Mouse (Mus musculus) retina, postnatal 1 day (tissue): ENCODE data around the gene Cgn.

Source experiments
- DNase-seq: peaks from one replicate; pipeline ENCODE4 v3.0.0-alpha.2; 2012

Gene Cgn

DNA sequence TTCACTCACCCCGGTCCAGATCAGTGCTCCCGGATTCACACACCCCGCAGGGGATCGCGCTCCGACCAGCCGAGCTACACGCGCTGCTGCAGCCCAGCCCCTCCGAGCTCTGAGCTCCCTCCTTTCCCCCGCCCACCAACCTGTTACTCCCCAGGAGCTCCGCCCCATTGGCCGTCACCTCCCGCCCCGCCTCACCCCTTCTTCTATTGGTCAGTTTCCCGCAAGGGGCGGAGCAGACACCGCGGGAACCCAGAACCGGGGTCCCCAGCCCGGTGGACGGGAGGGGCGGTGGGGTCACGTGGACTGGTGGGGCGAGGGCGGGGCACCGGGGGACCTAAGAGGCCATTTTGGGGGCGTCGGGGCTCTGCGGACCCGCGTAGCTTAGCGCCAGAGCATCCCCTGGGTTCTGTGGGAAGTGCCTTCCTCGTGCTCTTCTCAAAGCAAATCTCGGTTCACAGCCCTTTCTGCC is at the start of gene Cgn:
Gene Cgn (minus strand): TSS at position 126 of the 469 bp plus-strand sequence.
- DNase-seq: peak; percentile 99

DNA sequence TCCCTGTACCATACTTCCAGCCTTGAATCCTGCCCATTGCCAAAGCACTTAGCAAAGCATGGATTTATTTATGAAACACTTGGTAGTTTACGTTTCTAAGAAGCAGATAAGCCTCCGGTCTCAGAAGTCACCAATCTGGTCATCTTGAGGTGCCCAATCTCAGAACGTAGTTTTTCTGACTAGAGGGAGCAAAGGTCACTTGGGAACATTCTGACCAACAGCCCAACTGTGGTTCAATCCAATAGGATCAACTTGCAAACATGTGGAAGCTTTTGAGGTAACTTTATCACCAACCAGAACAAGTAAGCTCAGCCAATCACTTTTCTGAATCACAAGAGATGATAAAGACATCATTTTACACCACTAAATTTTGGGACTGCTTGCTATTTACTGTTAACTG is 49.1 kb upstream of the Cgn start:
- DNase-seq: no peak

- no peak for DNase-seq
Measured at GRCm38 (mm10) chr3:94833358-94833757, 47.1 kb upstream of the Cgn start.

DNA sequence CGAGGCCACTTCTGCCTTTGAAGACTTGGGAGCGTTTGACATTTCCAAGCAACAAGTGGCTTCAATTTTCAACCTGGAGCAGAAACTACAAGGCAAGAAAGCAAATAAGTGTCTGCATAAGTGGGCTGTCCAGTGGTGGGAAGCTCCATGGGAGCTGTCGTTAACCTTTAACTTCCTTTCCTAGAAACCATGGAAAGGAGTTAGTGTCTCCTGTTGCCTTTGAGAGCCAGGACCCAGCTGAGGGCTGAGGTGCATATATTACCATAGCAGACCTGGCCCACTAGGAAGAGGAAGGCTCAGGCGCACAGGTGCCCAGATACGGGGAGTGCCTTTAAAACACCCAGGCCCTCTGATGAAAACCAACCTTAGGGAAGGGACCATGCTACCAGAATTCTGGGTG is 46.4 kb upstream of the Cgn start:
- no peak for DNase-seq

- DNase-seq: peak; percentile 30
Measured at GRCm38 (mm10) chr3:94832100-94832499, 45.8 kb upstream of the Cgn start.

GRCm38 (mm10) chr3:94824110-94824509 is 37.8 kb upstream of the Cgn start:
- no peak for DNase-seq

GRCm38 (mm10) chr3:94822082-94822481 is 35.8 kb upstream of the Cgn start:
- no peak for DNase-seq

- DNase-seq: peak; percentile 90
Measured at GRCm38 (mm10) chr3:94821008-94821638, 34.8 kb upstream of the Cgn start.

DNA sequence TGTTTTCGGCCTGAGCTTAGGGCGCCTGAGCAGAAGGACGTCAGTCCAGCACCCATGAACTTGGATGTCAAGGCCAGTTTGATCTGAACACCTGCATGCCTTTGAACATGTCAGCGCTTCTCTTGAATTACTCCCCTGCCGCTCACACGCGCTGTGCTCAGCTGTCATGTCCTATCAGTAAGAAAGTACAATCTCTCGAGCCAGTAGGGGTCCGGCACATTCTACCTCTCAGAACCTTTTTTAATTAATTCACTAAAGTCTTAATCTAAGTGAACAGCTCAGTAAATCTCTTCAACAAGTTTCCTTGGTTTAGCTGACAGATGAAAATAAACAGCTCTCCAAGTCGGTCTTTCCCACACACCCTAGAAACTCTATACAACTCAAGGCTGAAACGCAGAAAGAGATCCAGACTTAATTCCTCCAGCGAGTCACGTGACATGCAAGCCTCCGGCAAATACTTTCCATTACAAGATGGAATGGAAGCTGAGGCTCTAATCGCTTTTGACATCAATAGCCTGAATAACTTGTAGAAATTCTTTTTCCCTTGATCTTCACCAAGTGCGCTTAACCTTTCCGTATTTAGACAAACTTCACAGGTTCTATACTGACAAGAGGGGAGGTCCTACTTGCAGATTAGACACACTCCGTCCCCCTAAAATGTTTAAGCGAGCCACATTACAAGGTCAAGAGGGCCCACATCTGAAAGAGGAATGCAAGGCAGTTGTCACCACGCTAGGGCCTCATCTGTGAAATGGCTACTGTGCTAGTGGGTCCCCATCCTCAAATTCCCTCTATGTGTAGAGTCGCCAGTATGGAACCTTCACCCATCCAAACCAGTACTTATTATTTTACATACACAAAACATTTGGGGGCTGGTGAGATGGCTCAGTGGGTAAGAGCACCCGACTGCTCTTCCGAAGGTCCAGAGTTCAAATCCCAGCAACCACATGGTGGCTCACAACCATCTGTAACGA is 33.4 kb upstream of the Cgn start:
- peak; percentile 77 for DNase-seq

DNA sequence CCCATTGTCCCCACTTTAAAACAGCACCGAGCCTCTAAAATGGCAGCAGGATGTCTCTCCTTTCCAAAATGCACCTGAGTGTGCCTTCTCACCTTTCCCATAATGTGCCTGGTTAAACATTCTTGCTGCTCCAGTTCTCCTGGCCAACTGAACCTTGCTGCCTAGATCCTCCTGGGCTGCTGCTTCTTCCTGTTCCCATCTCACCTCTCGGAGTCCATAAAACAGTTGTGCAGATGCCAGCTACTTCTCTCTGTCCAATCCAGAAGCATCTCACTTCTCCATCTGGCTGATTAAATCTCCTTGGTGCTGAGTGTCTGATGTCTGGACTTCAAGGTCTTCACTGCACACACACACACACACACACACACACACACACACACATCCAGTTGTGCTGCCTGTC is 31.4 kb upstream of the Cgn start:
- no peak for DNase-seq

- no peak for DNase-seq
Measured at GRCm38 (mm10) chr3:94815603-94816002, 29.3 kb upstream of the Cgn start.

- DNase-seq: no peak
Measured at GRCm38 (mm10) chr3:94814663-94815062, 28.4 kb upstream of the Cgn start.

- no peak for DNase-seq
Measured at GRCm38 (mm10) chr3:94814063-94814462, 27.8 kb upstream of the Cgn start.

DNA sequence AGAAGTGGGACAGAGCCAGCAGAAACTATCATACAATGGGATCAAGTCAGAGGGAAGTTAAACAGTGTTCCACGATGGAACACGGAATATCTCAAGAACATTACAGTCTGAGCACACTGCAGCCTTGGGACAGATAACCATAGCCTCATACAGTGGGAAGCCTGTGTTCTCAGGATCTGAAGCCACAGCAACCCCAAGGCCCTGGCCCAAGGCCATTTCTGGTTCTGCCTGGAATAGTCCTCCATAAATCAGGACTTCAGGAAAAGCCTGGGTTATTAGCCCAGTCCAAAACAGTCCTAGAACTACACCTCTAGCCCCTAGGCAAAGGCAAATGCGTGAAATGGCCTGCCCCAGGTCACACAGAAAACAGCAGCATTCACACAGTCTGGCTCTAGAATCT is 27.4 kb upstream of the Cgn start:
- no peak for DNase-seq

- peak; percentile 49 for DNase-seq
Measured at GRCm38 (mm10) chr3:94811628-94812027, 25.3 kb upstream of the Cgn start.

- DNase-seq: no peak
Measured at GRCm38 (mm10) chr3:94808296-94808695, 22.0 kb upstream of the Cgn start.

- DNase-seq: no peak
Measured at GRCm38 (mm10) chr3:94804976-94805375, 18.7 kb upstream of the Cgn start.

DNA sequence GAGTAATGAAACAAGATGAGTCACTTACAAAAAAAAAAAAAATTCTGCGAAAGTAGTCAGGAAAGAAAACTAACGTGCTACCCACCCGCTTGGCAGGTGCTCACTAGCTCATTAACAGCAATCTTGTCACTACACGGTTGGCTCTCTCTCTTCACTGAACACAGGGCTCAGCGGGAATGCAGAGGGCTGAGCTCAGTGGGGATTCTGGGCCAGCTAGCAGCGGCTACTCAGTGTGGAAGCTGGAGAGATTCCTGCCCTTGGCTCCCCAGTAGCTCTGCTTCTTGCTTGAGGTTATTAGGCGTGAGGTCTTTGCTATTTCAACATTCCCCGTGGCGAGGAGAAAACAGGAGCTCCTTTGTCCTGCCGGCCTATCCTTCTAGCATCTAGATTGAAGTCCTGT is 17.9 kb upstream of the Cgn start:
- DNase-seq: peak; percentile 89

- peak; percentile 71 for DNase-seq
Measured at GRCm38 (mm10) chr3:94796181-94796580, 9.9 kb upstream of the Cgn start.

GRCm38 (mm10) chr3:94795596-94796140 is 9.4 kb upstream of the Cgn start:
- DNase-seq: no peak

DNA sequence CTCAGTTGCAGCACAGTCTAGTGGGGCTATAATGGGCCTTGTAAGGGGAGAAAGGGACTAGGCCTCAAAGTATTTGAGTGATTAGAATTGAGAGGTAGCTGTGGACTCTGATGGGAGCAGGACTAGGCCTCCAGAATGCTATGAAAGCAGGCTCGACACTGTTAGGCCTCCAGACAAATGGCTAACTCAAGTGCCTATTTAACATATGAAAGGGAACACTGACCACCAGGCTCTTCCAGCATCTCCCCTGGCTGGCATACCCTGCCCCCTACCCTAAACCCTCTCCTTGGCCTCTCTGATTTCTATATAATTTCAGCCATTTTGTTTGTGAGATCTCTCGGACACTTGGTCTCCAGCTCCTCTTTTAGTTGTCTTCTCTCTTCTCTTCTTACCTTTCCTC is 8.1 kb upstream of the Cgn start:
- DNase-seq: no peak

- DNase-seq: no peak
Measured at GRCm38 (mm10) chr3:94793672-94794071, 7.4 kb upstream of the Cgn start.

- DNase-seq: no peak
Measured at GRCm38 (mm10) chr3:94792258-94792657, 6.0 kb upstream of the Cgn start.

DNA sequence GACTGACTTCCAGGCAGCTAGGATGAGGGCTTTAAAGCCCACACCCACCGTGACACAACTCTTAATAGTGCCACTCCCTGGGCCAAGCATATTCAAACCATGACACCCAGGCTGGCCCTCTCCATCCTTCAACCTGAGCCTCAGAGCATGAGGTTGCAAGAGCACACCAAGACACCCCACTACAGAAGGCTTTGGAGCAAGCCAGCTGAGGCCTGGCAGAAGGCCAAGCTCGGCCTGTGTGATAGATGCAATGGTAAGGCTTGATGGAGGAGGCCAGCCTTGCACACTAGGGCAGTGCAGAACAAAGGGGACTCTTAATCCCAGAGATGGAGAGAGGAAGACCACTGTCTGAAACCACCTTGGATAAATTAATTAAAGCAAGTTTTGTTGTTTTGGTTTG is 3.2 kb upstream of the Cgn start:
- peak; percentile 36 for DNase-seq
